Mouse (Mus musculus) heart, postnatal 0 days (tissue): ENCODE measurements at regions not wholly inside any gene's neighbourhood (a gene's known extent, or its start where the extent isn't known, plus 50 kb on each side); places are given as distances from the start of the nearest gene placed in this dataset.

Source experiments
- ATAC-seq: fragments of 200-750 bp; cut with Nextera tagmentation; 2 replicates; pipeline ENCODE4 v1.8.0; 2017; ENCODE audit warnings: low read depth, moderate number of reproducible peaks, moderate library complexity; ENCODE audit not compliant: insufficient read depth
- DNase-seq: peaks from one replicate; pipeline ENCODE4 v3.0.0-alpha.2; 2016; ENCODE audit warnings: low spot score
- H3K27ac ChIP-seq: fragments of 300-500 bp; sonication (generic); 2 replicates; pipeline ENCODE4 v1.5.1; 2014; ENCODE audit warnings: low read depth, mild to moderate bottlenecking
- H3K27me3 ChIP-seq: fragments of 300-500 bp; sonication (generic); 2 replicates; pipeline ENCODE4 v1.6.1; 2014; ENCODE audit warnings: low read length, mixed read lengths; ENCODE audit not compliant: control insufficient read depth, insufficient read depth
- H3K36me3 ChIP-seq: fragments of 300-500 bp; sonication (generic); replicated peaks from 2 replicates; pipeline ENCODE4 v1.6.1; 2014; ENCODE audit warnings: low read length, mixed read lengths; ENCODE audit not compliant: control insufficient read depth, insufficient read depth
- H3K4me1 ChIP-seq: fragments of 300-500 bp; sonication (generic); 2 replicates; pipeline ENCODE4 v1.6.1; 2014; ENCODE audit warnings: antibody characterized with exemption; ENCODE audit not compliant: control insufficient read depth, insufficient read depth
- H3K4me2 ChIP-seq: fragments of 300-500 bp; sonication (generic); 2 replicates; pipeline ENCODE4 v1.6.1; 2014; ENCODE audit warnings: low read depth, mild to moderate bottlenecking, low read length, moderate library complexity
- H3K4me3 ChIP-seq: fragments of 300-500 bp; sonication (generic); 2 replicates; pipeline ENCODE4 v1.5.1; 2014; ENCODE audit warnings: low read depth, low read length
- H3K9ac ChIP-seq: fragments of 300-500 bp; sonication (generic); replicated peaks from 2 replicates; pipeline ENCODE4 v1.6.1; 2014; ENCODE audit warnings: low read depth, low read length, mixed read lengths
- H3K9me3 ChIP-seq: fragments of 300-500 bp; sonication (generic); replicated peaks from 2 replicates; pipeline ENCODE4 v1.6.1; 2016; ENCODE audit warnings: low read length; ENCODE audit not compliant: control insufficient read depth
- CTCF ChIP-seq: IDR thresholded peaks from 2 replicates; pipeline ENCODE4 v1.5.1; 2016; ENCODE audit warnings: antibody characterized with exemption, control low read depth, low read depth
- EP300 ChIP-seq: IDR thresholded peaks from 2 replicates; pipeline ENCODE4 v1.6.1; 2016; ENCODE audit warnings: antibody characterized with exemption, low read depth
- WGBS: fragments of 180-500 bp; shearing (Covaris S2); extraction: QIAGEN DNeasy Blood & Tissue Kit; methylation state at CpG from one replicate; pipeline ENCODE4 v1.1.7; 2014; 5-methylcytosine and 5-hydroxymethylcytosine counted together

DNA sequence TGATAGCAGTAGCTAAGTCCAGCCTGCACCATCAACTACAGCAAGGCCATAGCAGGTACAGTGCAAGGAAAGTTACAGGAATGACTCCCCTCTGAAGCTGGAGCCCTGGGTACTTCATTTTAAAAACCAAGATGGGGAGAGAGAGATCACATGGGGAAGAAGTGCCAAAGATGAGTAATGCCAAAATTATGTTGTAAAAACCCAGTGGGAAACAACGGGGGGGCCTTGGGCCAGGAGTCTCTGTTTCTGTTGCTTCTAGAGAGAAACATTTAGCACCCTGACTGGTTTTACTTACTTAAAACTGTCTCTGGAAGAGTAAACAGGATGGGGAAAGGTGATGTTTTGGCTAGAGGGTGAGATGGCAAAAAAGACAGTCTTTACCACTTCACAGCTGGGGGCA, 392.6 kb downstream of the Nedd1 start:
- H3K27ac ChIP-seq, result no peak overlapping the region
- no peaks in the 10 kb centered on the region for H3K36me3 ChIP-seq
- DNase-seq, result no peak
- no peak overlapping the region for H3K4me2 ChIP-seq
- WGBS, result 76% methylated on average over 1 of the region's 1 CpGs
- no peak overlapping the region for H3K9ac ChIP-seq
- no peaks in the 10 kb centered on the region for H3K27me3 ChIP-seq
- no peak for ATAC-seq
- no peaks in the 10 kb centered on the region for H3K4me1 ChIP-seq
- H3K4me3 ChIP-seq, result no peak overlapping the region
- no peaks in the 10 kb centered on the region for H3K9me3 ChIP-seq
- TF ChIP-seq EP300 (no peak), CTCF (no peak)

DNA sequence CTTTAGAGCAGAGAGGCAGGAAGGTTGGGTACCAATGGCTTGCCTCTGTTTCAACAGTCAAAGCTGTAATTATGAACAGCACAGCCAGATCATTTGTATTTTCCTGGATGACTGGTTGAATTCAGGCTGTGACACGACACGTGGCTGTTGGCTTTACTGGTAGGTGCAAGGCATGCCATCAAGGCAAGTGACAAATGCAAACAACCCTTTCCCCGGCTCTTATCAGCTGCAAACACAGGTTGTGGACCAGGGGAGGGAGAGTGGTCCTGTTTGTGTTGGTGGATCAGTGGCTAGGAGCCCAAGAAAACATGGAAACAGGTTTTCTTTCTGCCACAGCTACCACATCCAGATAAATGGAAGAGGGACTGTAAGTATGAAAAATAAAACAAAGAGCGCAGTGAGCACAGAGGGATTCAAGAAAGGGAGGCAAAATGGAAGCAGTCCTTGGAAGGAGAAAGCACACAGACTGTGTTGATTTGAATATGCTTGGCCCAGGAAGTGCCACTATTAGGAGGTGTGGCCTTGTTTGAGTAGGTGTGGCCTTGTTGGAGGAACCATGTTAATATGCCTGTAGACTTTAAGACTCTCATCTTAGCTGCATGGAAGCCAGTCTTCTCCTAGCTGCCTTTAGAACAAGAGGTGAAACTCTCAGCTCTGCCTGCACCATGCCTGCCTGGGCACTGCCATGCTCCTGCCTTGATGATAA, 396.8 kb downstream of the Nedd1 start:
- Histone ChIP-seq H3K9ac (no peak overlapping the region), H3K4me2 (no peak overlapping the region), H3K27ac (no peak overlapping the region), H3K27me3 (no peaks in the 10 kb centered on the region), H3K4me3 (no peak overlapping the region), H3K9me3 (no peaks in the 10 kb centered on the region), H3K4me1 (no peaks in the 10 kb centered on the region), H3K36me3 (no peaks in the 10 kb centered on the region)
- DNase-seq (no peak), ATAC-seq (no peak)
- 40% methylated on average over 4 of the region's 4 CpGs for WGBS
- no peak for TF ChIP-seq CTCF
- no peak for TF ChIP-seq EP300

DNA sequence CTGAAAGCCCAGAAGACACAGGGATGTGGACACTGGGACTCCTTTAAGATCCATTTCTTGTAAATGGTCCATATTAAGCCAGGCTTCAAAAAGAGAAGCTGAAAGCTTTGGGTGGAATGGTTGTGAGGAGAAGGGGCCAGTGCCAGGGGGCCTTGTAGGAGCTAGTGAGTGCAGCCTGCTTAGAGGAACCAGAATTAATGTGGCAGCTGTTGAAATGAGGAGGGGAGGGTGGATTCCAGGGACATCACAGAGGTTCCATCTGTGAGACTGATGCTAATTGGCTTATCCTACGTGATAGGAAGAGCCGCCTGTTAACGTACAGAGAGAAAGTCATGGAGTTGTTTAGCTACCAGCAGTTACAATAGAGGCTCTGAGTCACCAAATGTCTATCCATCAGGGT, 407.6 kb downstream of the Nedd1 start:
- 36% methylated on average over 3 of the region's 3 CpGs for WGBS
- no peak for DNase-seq
- TF ChIP-seq CTCF, result no peak
- no peak for TF ChIP-seq EP300
- no peak overlapping the region for H3K4me2 ChIP-seq
- H3K27ac ChIP-seq, result no peak overlapping the region
- no peaks in the 10 kb centered on the region for H3K36me3 ChIP-seq
- no peaks in the 10 kb centered on the region for H3K4me1 ChIP-seq
- no peak overlapping the region for H3K9ac ChIP-seq
- H3K4me3 ChIP-seq, result no peak overlapping the region
- H3K27me3 ChIP-seq, result no peaks in the 10 kb centered on the region
- no peaks in the 10 kb centered on the region for H3K9me3 ChIP-seq
- ATAC-seq, result no peak

DNA sequence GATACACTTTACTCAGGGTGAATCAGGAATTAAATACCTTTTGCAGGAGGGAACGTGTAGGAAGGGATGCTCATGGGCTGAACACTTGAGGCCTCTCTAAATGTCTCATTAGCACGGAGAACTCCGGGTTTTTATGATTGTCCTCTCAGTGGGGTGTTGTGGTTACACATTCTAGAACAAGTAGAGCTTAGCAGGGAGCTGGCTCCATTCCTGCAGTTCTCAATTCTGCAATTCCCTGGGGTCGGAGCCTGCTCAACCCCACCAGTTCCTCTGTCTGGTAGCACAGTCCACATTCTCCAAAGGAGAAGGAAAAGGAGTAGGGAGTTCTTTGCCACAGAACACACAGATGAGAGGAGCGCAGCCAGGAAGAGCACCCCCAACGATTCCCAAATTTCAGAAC, 409.9 kb downstream of the Nedd1 start:
- no peak overlapping the region for H3K27ac ChIP-seq
- H3K9ac ChIP-seq, result no peak overlapping the region
- DNase-seq, result no peak
- no peaks in the 10 kb centered on the region for H3K4me1 ChIP-seq
- H3K36me3 ChIP-seq, result no peaks in the 10 kb centered on the region
- H3K4me2 ChIP-seq, result no peak overlapping the region
- 75% methylated on average over 6 of the region's 6 CpGs for WGBS
- H3K4me3 ChIP-seq, result no peak overlapping the region
- TF ChIP-seq CTCF (no peak), EP300 (no peak)
- ATAC-seq, result no peak
- no peaks in the 10 kb centered on the region for H3K9me3 ChIP-seq
- H3K27me3 ChIP-seq, result no peaks in the 10 kb centered on the region

DNA sequence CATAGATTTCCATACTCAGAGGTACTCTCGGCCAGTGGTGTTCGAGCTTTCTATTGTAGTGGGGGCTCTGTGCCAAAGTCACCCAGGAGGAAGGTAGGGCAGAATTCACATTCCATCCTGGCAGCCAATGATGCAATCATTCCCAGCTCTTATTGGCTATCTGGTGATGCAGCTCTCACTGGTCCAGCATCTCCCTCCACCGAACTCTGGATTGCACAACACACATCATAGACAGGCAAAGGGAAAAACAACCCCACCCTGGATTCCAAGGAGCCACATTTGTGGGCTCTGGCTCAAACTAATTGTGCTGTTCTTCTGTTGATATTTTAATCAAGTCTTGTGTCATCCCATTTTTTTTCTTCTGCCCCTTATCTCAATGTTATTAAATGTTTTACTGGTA, 413.6 kb downstream of the Nedd1 start:
- Histone ChIP-seq H3K4me1 (no peaks in the 10 kb centered on the region), H3K9ac (no peak overlapping the region), H3K9me3 (no peaks in the 10 kb centered on the region), H3K4me3 (no peak overlapping the region), H3K27me3 (no peaks in the 10 kb centered on the region), H3K4me2 (no peak overlapping the region), H3K36me3 (no peaks in the 10 kb centered on the region), H3K27ac (no peak overlapping the region)
- TF ChIP-seq EP300 (no peak), CTCF (no peak)
- WGBS, result 67% methylated on average over 3 of the region's 3 CpGs
- DNase-seq, result no peak
- ATAC-seq, result no peak

DNA sequence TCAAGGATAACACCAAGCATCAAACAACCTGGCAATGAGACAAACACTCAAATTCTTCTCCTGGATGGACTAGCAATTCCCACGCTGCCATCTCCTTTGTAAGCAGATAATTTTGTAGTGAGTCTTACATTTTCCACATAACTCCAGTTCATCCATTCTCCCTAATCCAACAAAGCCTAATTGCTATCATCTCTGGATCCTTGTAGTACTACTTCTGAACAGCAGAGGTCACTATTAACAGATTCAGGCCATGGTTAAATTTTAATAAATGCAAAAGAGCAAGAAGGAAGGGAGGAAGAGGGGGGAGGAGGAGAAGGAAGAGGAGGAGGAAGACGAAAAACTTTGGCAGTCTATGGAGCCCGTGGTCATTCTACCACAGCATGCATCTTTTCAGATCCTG, 414.4 kb downstream of the Nedd1 start:
- peak; percentile 39 for DNase-seq
- Histone ChIP-seq H3K9me3 (no peaks in the 10 kb centered on the region), H3K27me3 (no peaks in the 10 kb centered on the region), H3K36me3 (no peaks in the 10 kb centered on the region), H3K4me2 (no peak overlapping the region), H3K27ac (no peak overlapping the region), H3K4me1 (no peaks in the 10 kb centered on the region), H3K9ac (no peak overlapping the region), H3K4me3 (no peak overlapping the region)
- 18% methylated on average over 3 of the region's 3 CpGs for WGBS
- TF ChIP-seq EP300 (no peak), CTCF (peak; percentile 77)
- no peak for ATAC-seq
